Mouse (Mus musculus): Measurements from ENCODE around the gene Zfp219.

DNA sequence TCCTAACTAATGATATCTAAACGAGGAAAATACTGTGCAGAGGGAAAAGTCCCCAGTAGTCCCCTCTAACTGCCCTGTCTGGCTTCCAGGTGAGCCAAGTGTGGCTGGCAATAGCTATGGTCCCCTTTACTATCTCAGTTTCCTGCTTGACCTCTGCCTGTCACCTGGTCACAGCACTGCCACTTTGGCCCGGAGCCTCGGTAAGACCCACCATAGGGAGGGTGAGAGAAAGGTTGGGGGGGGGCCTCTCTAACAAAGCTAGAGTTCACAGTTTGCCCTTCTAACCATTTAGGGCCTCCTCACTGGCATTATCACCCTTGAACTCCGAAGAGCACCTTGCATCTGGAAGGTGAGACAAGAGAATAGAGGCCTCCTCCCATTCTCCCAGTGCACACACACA lies 2.9 kb downstream of the Zfp219 start:
- TF ChIP-seq POLR2A (IDR thresholded peaks at IDR 0.05; ENCODE audit: low read depth, low read length), result no peak
- TF ChIP-seq CTCF (IDR thresholded peaks at IDR 0.05; ENCODE audit: extremely low read depth, insufficient read depth, insufficient read length, insufficient replicate concordance), result no peak
